Mouse (Mus musculus) kidney, adult 2 months (tissue): ENCODE measurements around the gene Gna12. TPM values are rescaled to one million over a fixed set of nuclear protein-coding genes. Genes with fewer than 3 reads are reported as not detected.
A peak's percentile ranks its signal among the peaks of the same experiment; 100 is the strongest.

ENCODE experiments used
- DNase-seq: peaks from one replicate; pipeline ENCODE4 v3.0.0; 2021
- H3K27ac ChIP-seq: fragments of 200-500 bp; 2 replicates; pipeline ENCODE4 v1.5.1; 2012; ENCODE audit warnings: low read depth, low read length, control low read depth, inconsistent platforms; ENCODE audit not compliant: insufficient read depth
- H3K27me3 ChIP-seq: fragments of 200-500 bp; replicated peaks from 2 replicates; pipeline ENCODE4 v1.6.1; 2012; ENCODE audit warnings: mild to moderate bottlenecking, moderate library complexity, low read length, inconsistent platforms; ENCODE audit not compliant: control insufficient read depth, insufficient read depth
- H3K36me3 ChIP-seq: fragments of 200-500 bp; 2 replicates; pipeline ENCODE4 v1.6.1; 2012; ENCODE audit warnings: mild to moderate bottlenecking, moderate library complexity, low read length, inconsistent platforms; ENCODE audit not compliant: control insufficient read depth, insufficient read depth
- H3K4me1 ChIP-seq: fragments of 200-500 bp; 2 replicates; pipeline ENCODE4 v1.6.1; 2011; ENCODE audit warnings: low read length; ENCODE audit not compliant: control insufficient read depth, insufficient read depth
- H3K4me3 ChIP-seq: fragments of 200-500 bp; 2 replicates; pipeline ENCODE4 v1.5.1; 2011; ENCODE audit warnings: mild to moderate bottlenecking, low read depth, low read length, control low read depth; ENCODE audit not compliant: insufficient read depth
- CTCF ChIP-seq: fragments of 200-500 bp; conservative IDR thresholded peaks from 2 replicates; pipeline ENCODE4 v1.5.1; 2011; ENCODE audit warnings: low read depth, mild to moderate bottlenecking, control low read depth, low read length, moderate library complexity, mixed read lengths; ENCODE audit not compliant: insufficient read depth, insufficient read length
- POLR2A ChIP-seq: fragments of 200-500 bp; IDR thresholded peaks from one replicate; pipeline ENCODE4 v1.6.1; 2011; ENCODE audit warnings: low read depth, low read length, control low read depth
- WGBS: fragments of 180-500 bp; shearing (Covaris S2); methylation state at CpG from one replicate; pipeline ENCODE4 v1.1.7; 2018; 5-methylcytosine and 5-hydroxymethylcytosine counted together
- polyA plus RNA-seq: library from polyadenylated mRNA; depleted of rRNA; stranded (reverse); fragments of >200 nt; gene quantifications from 2 replicates; pipeline ENCODE4 v1.2.3, GENCODE M21; 2012

The Gna12 gene
- polyA plus RNA-seq, 1 experiment: 122 TPM

DNA sequence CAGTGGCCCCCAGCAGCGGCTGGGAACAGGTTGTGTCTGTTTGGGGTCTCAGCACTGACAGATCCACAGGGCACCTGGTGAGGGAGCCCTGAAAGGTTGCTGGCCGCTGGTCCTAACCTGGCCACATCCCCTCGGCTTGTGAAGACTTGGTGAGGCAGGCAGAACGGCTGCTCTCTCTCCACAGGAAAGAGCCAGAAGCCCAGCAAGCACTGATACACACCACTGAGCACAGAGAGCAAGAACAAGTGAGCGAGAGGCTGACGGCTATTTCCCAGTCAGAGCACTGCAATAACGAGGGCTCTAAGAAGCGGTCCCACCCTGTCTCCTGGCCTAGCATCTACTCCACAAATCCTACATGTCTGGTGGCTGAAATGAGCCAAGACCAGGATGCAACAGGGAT lies 71.4 kb downstream of the Gna12 start:
- TF ChIP-seq POLR2A (no peak), CTCF (no peak)
- H3K27me3 ChIP-seq: no peaks in the 10 kb centered on the region
- H3K4me1 ChIP-seq: no peaks in the 10 kb centered on the region
- DNase-seq: no peak
- H3K4me3 ChIP-seq: no peak overlapping the region
- no peaks in the 10 kb centered on the region; the same call in 1 of the 2 replicates for H3K36me3 ChIP-seq
- 56% methylated on average over 8 of the region's 8 CpGs for WGBS
- no peak overlapping the region for H3K27ac ChIP-seq

DNA sequence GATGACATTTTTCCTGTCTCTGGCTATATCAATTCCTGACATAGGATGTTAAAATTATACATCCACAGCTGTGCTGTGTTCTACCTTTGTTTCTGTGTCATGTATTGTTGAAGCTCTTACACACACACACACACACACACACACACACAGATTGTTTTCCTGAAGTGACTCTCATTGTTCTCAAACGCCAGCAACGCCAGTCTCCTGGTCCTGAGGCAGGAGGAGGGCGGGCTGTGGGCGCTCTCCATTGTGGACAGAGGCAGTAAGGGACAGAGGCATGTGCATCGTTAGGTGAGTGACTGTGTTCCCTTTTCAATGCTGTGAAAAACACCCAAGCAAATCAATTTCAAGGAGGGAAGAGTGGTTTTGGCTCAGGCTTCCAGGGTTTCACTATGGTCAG lies 77.0 kb downstream of the Gna12 start:
- H3K36me3 ChIP-seq: no peaks in the 10 kb centered on the region; the same call in 1 of the 2 replicates
- H3K4me3 ChIP-seq: no peak overlapping the region
- peaks cover 8% of the 10 kb centered on the region; the same call in 1 of the 2 replicates for H3K4me1 ChIP-seq
- H3K27me3 ChIP-seq: no peaks in the 10 kb centered on the region
- H3K27ac ChIP-seq: no peak overlapping the region
- TF ChIP-seq CTCF (no peak), POLR2A (no peak)
- WGBS: 69% methylated on average over 5 of the region's 5 CpGs
- DNase-seq: no peak

DNA sequence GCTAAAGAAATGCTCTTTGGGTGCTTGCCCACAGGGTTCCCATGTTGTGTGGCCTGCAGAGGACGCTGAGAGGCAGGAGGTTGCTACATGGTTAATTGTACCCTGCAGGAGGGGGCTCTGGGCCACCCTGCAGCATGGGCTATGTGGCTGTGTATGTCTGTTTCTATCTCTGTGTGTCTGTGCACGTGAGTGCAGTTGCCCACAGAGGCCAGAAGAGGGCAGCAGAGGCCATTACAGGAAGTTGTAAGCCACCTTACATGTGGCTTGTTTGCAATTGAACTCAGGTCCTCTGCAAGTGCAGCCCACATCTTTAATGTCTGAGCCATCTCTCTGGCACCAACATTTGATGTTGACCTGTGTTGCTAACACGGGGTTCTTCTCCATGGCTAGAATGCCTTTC lies 77.6 kb downstream of the Gna12 start:
- Histone ChIP-seq H3K4me1 (peaks cover 8% of the 10 kb centered on the region; the same call in 1 of the 2 replicates), H3K36me3 (no peaks in the 10 kb centered on the region), H3K4me3 (no peak overlapping the region), H3K27me3 (no peaks in the 10 kb centered on the region), H3K27ac (no peak overlapping the region)
- 95% methylated on average over 3 of the region's 3 CpGs for WGBS
- TF ChIP-seq CTCF (peak; percentile 50), POLR2A (no peak)
- DNase-seq: no peak

DNA sequence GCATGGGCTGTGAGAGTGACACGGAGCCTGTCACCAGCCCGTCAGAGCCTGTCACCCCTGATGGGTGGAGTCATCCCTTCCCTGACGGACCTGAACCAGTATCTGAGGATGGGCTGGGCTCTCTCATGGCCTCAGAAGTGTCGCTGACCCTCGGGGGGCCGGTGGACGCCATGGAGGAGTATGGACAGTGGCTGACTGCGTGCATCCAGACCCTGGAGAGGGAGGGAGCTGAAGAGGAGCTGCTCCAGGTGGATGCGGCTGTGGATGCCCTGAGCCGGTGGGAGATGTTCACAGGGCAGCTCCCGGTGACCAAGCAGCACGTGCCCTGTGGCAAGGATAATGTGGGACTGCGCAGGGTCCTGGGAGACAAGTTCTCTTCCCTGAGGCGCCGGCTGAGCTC lies 78.2 kb downstream of the Gna12 start:
- peaks cover 8% of the 10 kb centered on the region; the same call in 1 of the 2 replicates for H3K4me1 ChIP-seq
- DNase-seq: no peak
- TF ChIP-seq POLR2A: no peak
- no peak for TF ChIP-seq CTCF
- no peaks in the 10 kb centered on the region for H3K36me3 ChIP-seq
- no peak overlapping the region for H3K4me3 ChIP-seq
- WGBS: 94% methylated on average over 15 of the region's 15 CpGs
- H3K27me3 ChIP-seq: no peaks in the 10 kb centered on the region
- H3K27ac ChIP-seq: no peak overlapping the region

DNA sequence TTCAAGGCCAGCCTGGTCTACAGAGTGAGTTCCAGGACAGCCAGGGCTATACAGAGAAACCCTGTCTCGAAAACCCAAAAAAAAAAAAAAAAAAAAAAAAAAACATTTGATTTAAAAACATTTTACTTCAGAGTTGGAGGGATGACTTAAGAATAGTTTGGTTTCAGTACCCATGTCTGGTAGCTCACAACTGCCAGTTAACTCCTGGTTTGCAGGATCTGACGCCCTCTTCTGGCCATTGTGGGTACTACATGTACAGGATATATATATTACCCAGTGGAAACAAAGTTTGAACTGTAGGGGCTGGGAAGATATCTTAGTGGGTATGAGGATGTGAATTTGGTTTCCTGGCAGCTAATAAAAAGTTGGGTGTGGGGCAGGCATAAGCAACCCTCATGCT lies 79.3 kb downstream of the Gna12 start:
- WGBS: 0% methylated on average over 1 of the region's 2 CpGs
- no peak overlapping the region for H3K4me3 ChIP-seq
- H3K27ac ChIP-seq: no peak overlapping the region
- peak; percentile 49 for DNase-seq
- H3K4me1 ChIP-seq: peaks cover 8% of the 10 kb centered on the region; the same call in 1 of the 2 replicates
- H3K36me3 ChIP-seq: no peaks in the 10 kb centered on the region
- H3K27me3 ChIP-seq: no peaks in the 10 kb centered on the region
- TF ChIP-seq CTCF (peak; percentile 45), POLR2A (no peak)

DNA sequence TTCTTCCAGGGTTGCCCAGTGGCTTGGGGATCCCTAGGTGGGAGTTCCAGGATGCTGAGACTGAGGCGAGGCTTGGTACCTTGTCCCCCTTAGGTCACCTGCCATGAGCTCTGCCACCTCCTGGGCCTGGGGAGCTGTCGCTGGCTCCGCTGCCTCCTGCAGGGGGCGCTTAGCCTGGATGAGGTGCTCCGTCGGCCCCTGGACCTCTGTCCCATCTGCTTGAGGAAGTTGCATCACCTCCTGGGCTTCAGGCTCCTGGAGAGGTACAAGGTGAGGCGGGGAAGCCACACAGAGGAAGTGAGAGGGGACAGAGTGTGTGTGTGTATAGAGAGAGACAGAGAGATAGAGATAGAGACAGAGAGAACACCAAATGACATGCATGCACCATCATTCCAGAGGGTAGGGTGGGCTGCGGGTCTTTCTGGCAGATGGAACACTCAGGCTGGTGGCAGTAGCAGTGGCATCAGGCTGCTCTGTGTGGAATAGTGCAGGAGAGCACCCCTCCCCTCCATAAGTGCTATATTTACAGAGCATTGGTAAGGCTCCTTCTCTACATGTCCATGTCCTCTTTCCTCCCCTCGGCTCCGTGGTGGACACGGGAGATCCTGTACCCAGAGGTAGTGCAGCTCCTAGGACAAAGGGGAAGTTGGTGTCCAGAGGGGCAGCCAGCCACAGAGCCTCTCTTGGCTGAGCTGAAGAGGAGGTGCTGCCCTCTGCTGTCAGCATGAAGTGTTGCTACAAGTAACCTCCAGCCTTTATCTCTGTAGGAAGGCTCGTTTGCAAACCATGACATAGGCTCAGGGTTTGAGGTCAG lies 81.0 kb downstream of the Gna12 start:
- peak overlapping the region; percentile 44; the same call in 1 of the 2 replicates for H3K4me3 ChIP-seq
- peaks cover 8% of the 10 kb centered on the region; the same call in 1 of the 2 replicates for H3K4me1 ChIP-seq
- TF ChIP-seq CTCF (peak; percentile 94), POLR2A (no peak)
- H3K36me3 ChIP-seq: no peaks in the 10 kb centered on the region
- WGBS: 11% methylated on average over 12 of the region's 12 CpGs
- H3K27me3 ChIP-seq: no peaks in the 10 kb centered on the region
- H3K27ac ChIP-seq: peak overlapping the region; percentile 65
- DNase-seq: peak; percentile 81

DNA sequence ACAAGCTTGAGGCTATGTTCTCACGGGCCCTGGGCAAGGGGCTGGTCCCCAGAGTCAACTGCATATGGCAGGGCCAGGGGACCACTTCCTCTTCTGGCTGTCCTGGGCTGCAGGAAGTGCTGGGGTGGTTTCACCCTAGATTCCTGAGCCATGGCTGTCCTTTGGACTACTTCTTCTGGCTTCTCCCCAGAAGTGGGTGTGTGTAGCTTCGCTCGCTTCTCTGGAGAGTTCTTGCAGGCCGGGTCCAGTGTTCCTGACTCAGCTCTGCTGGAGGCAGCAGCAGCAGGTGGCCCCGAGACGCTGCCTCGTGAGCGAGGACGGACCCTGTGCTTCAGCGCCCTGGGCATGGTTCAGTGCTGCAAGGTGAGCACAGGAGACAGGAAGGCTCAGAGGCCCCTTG lies 81.8 kb downstream of the Gna12 start:
- TF ChIP-seq POLR2A: no peak
- TF ChIP-seq CTCF: no peak
- peak; percentile 94 for DNase-seq
- 47% methylated on average over 10 of the region's 10 CpGs for whole genome bisulfite sequencing
- Histone ChIP-seq H3K27ac (peak overlapping the region; percentile 65), H3K36me3 (no peaks in the 10 kb centered on the region), H3K4me1 (peaks cover 8% of the 10 kb centered on the region; the same call in 1 of the 2 replicates), H3K27me3 (no peaks in the 10 kb centered on the region), H3K4me3 (no peak overlapping the region)
